Mouse (Mus musculus) CH12.LX (cell line): ENCODE data around the gene Itgb7.

ENCODE experiments used
- SMC3 ChIP-seq: IDR thresholded peaks from 2 replicates; pipeline ENCODE4 v1.6.1; 2011; ENCODE audit warnings: low read depth, low read length, improper control_type of control experiment
- USF1 ChIP-seq: IDR thresholded peaks from 2 replicates; pipeline ENCODE4 v1.6.1; 2014; ENCODE audit warnings: low read depth, mild to moderate bottlenecking, inconsistent platforms, low read length, improper control_type of control experiment

DNA sequence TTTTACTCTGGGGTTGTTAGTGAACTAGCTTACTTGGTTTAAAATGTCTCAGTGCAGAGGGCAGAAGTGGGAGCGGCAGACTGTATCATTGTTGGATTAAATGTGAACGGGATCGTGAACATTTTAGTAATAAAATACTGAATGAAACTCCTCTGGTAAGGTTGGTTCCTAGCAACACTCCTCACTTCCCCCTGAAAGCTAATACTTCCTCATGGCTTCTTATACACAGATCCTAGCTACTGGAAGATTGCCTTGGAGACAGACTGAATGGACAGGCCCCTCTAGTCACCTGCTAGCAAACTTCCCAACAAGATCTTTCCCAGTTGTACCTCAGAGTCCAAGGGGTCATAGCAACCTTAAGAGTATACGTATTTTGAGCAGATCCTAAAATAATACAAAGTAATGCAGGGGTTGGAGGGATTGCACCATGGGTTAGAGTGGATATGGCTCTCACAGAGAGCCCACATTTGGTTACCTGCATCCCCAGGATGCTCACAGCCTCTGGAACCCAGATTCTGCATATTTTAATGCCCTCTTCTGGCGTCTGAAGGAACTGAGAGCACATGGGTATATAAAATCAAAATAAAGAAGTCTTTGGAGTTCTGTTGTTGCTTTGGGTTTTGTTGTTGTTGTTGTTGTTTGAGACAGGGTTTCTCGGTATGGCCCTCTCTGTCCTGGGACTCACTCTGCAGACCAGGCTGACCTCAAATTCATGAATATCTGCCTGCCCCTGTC, 42.4 kb upstream of the Itgb7 start:
- TF ChIP-seq SMC3 (peak; percentile 62), USF1 (no peak)
